Mouse (Mus musculus): Measurements from ENCODE around the gene Tecpr1. TPM values are rescaled to one million over a fixed set of nuclear protein-coding genes. Genes with fewer than 3 reads are reported as not detected.

Gene Tecpr1
- total RNA-seq (2015) (6.0 and 9.8 TPM in 2 replicates), total RNA-seq (2017) (8.0 and 13.0 TPM in 2 replicates)

GRCm38 (mm10) chr5:144223503-144223862 lies at the start of gene Tecpr1:
Gene Tecpr1 (minus strand): TSS chr5:144223615.
- peak; percentile 92 for ATAC-seq (ENCODE audit: poor library complexity, severe bottlenecking)

GRCm38 (mm10) chr5:144271772-144272171 lies 48.4 kb upstream of the Tecpr1 start:
- ATAC-seq (ENCODE audit: poor library complexity, severe bottlenecking): no peak

- ATAC-seq (ENCODE audit: poor library complexity, severe bottlenecking): no peak
Observed at GRCm38 (mm10) chr5:144271118-144271517, 47.7 kb upstream of the Tecpr1 start.

- ATAC-seq (ENCODE audit: poor library complexity, severe bottlenecking): no peak
Observed at GRCm38 (mm10) chr5:144270420-144270819, 47.0 kb upstream of the Tecpr1 start.

GRCm38 (mm10) chr5:144269926-144270325 lies 46.5 kb upstream of the Tecpr1 start:
- no peak for ATAC-seq (ENCODE audit: poor library complexity, severe bottlenecking)

- no peak for ATAC-seq (ENCODE audit: poor library complexity, severe bottlenecking)
Observed at GRCm38 (mm10) chr5:144267535-144268241, 44.3 kb upstream of the Tecpr1 start.

GRCm38 (mm10) chr5:144263496-144263895 lies 40.1 kb upstream of the Tecpr1 start:
- no peak for ATAC-seq (ENCODE audit: poor library complexity, severe bottlenecking)

GRCm38 (mm10) chr5:144263082-144263481 lies 39.7 kb upstream of the Tecpr1 start:
- ATAC-seq (ENCODE audit: poor library complexity, severe bottlenecking): no peak

- ATAC-seq (ENCODE audit: poor library complexity, severe bottlenecking): no peak
Observed at GRCm38 (mm10) chr5:144261829-144262228, 38.4 kb upstream of the Tecpr1 start.

- no peak for ATAC-seq (ENCODE audit: poor library complexity, severe bottlenecking)
Observed at GRCm38 (mm10) chr5:144261309-144261708, 37.9 kb upstream of the Tecpr1 start.

GRCm38 (mm10) chr5:144260464-144260863 lies 37.0 kb upstream of the Tecpr1 start:
- no peak for ATAC-seq (ENCODE audit: poor library complexity, severe bottlenecking)

GRCm38 (mm10) chr5:144259228-144259627 lies 35.8 kb upstream of the Tecpr1 start:
- ATAC-seq (ENCODE audit: poor library complexity, severe bottlenecking): no peak

- ATAC-seq (ENCODE audit: poor library complexity, severe bottlenecking): no peak
Observed at GRCm38 (mm10) chr5:144258687-144259086, 35.3 kb upstream of the Tecpr1 start.

GRCm38 (mm10) chr5:144258131-144258611 lies 34.8 kb upstream of the Tecpr1 start:
- no peak for ATAC-seq (ENCODE audit: poor library complexity, severe bottlenecking)

GRCm38 (mm10) chr5:144257451-144258110 lies 34.2 kb upstream of the Tecpr1 start:
- ATAC-seq (ENCODE audit: poor library complexity, severe bottlenecking): no peak

GRCm38 (mm10) chr5:144256888-144257287 lies 33.5 kb upstream of the Tecpr1 start:
- ATAC-seq (ENCODE audit: poor library complexity, severe bottlenecking): no peak

GRCm38 (mm10) chr5:144256541-144256870 lies 33.1 kb upstream of the Tecpr1 start:
- peak; percentile 38 for ATAC-seq (ENCODE audit: poor library complexity, severe bottlenecking)

GRCm38 (mm10) chr5:144255632-144256540 lies 32.5 kb upstream of the Tecpr1 start:
- peak; percentile 56 for ATAC-seq (ENCODE audit: poor library complexity, severe bottlenecking)

GRCm38 (mm10) chr5:144254811-144255631 lies 31.6 kb upstream of the Tecpr1 start:
- ATAC-seq (ENCODE audit: poor library complexity, severe bottlenecking): peak; percentile 45

- ATAC-seq (ENCODE audit: poor library complexity, severe bottlenecking): peak; percentile 48
Observed at GRCm38 (mm10) chr5:144254122-144254810, 30.9 kb upstream of the Tecpr1 start.
